Mouse (Mus musculus): ENCODE measurements around the gene Abhd16b.

Abhd16b gene

DNA sequence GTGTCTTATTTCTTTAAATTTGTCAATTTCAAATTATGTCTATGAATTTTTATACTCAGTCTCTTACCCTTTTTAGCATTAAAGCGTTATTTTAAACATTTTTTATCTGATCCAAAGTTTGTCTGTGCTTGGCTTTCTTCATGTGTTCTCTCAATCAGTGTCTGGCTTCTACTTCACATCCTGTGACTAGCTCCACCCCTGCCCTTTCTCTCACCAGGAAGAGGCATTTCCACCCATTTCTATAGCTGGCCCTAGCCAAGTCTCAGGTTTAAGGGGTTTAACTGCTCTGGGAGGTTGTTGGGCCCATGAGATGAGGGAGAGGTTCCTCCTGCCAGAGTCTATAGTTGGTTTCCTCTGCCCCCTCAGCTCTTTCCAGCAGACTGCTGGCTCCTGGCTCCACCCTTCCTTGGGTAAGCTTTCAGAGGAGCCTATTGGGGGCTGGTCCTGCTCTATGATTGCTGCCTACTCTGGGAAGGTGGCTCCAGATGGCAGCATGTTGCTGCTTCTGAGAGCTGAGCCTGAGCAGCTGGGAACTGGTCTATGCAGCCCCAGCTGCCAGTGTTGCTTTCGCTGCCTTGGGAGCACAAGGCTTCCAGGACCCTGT is 44.5 kb downstream of the Abhd16b start:
- DNase-seq (ENCODE audit: low spot score in 2 of 2) = peak; percentile 66 to 75

- DNase-seq (ENCODE audit: low spot score in 2 of 2) = no peak
Observed at GRCm38 (mm10) chr2:181541761-181542380, 48.9 kb downstream of the Abhd16b start.
